Mouse (Mus musculus): ENCODE measurements around the gene Polr2h. TPM values are rescaled to one million over a fixed set of nuclear protein-coding genes. Genes with fewer than 3 reads are reported as not detected.

Polr2h gene
- total and polyA plus RNA-seq, 2 experiments from 2014 or later, result 43.7 to 87.4 TPM

DNA sequence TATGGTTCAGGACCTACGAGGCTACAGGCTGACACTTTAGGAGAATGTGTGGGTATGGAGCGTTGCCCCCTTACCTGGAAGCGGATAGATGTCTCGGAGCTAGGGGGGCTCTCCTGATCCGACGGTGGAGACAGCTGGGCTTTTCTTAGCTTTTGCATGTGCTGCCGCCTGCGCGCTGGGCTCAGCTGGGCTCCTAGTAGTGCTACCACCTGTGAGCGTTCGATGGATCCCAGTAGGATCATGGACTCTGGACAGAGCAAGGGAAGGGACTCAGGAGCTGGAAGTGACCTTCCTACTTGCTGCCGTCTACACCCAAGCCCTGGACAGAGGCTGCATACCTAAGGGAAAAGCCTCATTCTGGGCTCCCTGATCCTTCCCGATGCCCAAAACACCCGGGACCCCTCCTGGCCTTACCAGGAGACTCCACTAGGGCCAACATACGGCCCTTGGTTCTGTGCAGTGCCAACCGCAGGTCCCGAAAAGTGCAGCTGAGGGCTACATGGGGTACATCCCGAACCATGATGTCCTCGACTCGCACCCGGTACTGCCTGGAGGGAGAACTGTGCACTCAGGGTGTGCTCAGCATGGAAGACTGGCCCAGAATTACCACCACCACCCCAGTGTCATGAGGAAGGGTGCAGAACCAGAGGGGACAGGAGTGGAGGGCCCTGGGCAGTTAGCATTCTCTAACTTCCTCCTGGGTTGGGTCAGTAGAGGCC is 9.1 kb upstream of the Polr2h start:
- Histone ChIP-seq H3K9me3 (ENCODE audit: low read length) (no peaks in the 10 kb centered on the region), H3K27ac (ENCODE audit: low read depth, low read length) (no peak overlapping the region), H3K4me2 (ENCODE audit: low read depth) (no peak overlapping the region), H3K36me3 (ENCODE audit: insufficient read depth) (peaks cover 38% of the 10 kb centered on the region), H3K4me3 (ENCODE audit: low read depth, low read length) (no peak overlapping the region), H3K27me3 (ENCODE audit: insufficient read depth, low read length) (no peaks in the 10 kb centered on the region), H3K4me1 (ENCODE audit: insufficient read depth) (no peaks in the 10 kb centered on the region), H3K9ac (no peak overlapping the region)
- DNase-seq, result no peak
- WGBS, result 92% methylated on average over 21 of the region's 21 CpGs
- TF ChIP-seq CTCF (IDR thresholded peaks at IDR 0.05; ENCODE audit: low read depth), result no peak
- ATAC-seq, result no peak

- peak; percentile 73 for ATAC-seq
Measured at GRCm38 (mm10) chr16:20708939-20709734, 8.3 kb upstream of the Polr2h start.

DNA sequence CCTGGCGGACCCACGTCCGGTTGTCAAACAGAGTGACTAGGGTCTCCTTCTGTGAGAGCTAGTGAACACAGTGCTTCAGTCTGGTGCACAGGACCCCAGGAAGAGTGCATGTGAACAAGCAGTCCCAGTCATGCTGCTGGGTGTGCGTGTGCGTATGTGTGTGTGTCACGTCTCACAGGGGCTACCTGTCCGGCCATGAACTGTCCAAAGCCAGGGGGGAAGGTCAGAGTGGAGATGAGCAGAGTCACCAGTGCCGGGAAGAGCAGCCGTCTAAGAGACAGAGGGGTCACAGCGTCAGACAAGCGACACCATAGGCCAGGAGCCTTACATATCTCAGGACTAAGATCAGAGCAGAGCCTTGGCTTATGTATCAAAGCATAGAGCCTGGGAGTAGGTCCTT is 7.1 kb upstream of the Polr2h start:
- DNase-seq, result no peak
- whole genome bisulfite sequencing, result 94% methylated on average over 11 of the region's 11 CpGs
- no peak for TF ChIP-seq CTCF (IDR thresholded peaks at IDR 0.05; ENCODE audit: low read depth)
- no peak overlapping the region for H3K27ac ChIP-seq (ENCODE audit: low read depth, low read length)
- H3K4me1 ChIP-seq (ENCODE audit: insufficient read depth), result peaks cover 9% of the 10 kb centered on the region
- H3K9me3 ChIP-seq (ENCODE audit: low read length), result no peaks in the 10 kb centered on the region
- H3K9ac ChIP-seq, result no peak overlapping the region
- no peaks in the 10 kb centered on the region for H3K27me3 ChIP-seq (ENCODE audit: insufficient read depth, low read length)
- ATAC-seq, result no peak
- no peak overlapping the region for H3K4me2 ChIP-seq (ENCODE audit: low read depth)
- H3K4me3 ChIP-seq (ENCODE audit: low read depth, low read length), result no peak overlapping the region
- peaks cover 37% of the 10 kb centered on the region for H3K36me3 ChIP-seq (ENCODE audit: insufficient read depth)

More at GRCm38 (mm10) chr16:20708939-20709734, 8.3 kb upstream of the Polr2h start:
- Histone ChIP-seq H3K27ac (ENCODE audit: low read depth, low read length) (no peak overlapping the region), H3K9me3 (ENCODE audit: low read length) (no peaks in the 10 kb centered on the region), H3K36me3 (ENCODE audit: insufficient read depth) (peaks cover 37% of the 10 kb centered on the region), H3K9ac (no peak overlapping the region), H3K4me3 (ENCODE audit: low read depth, low read length) (no peak overlapping the region), H3K4me1 (ENCODE audit: insufficient read depth) (no peaks in the 10 kb centered on the region), H3K4me2 (ENCODE audit: low read depth) (no peak overlapping the region), H3K27me3 (ENCODE audit: insufficient read depth, low read length) (no peaks in the 10 kb centered on the region)
- WGBS, result 73% methylated on average over 19 of the region's 19 CpGs
- TF ChIP-seq CTCF (IDR thresholded peaks at IDR 0.05; ENCODE audit: low read depth), result peak; percentile 85
- DNase-seq, result peak; percentile 82

DNA sequence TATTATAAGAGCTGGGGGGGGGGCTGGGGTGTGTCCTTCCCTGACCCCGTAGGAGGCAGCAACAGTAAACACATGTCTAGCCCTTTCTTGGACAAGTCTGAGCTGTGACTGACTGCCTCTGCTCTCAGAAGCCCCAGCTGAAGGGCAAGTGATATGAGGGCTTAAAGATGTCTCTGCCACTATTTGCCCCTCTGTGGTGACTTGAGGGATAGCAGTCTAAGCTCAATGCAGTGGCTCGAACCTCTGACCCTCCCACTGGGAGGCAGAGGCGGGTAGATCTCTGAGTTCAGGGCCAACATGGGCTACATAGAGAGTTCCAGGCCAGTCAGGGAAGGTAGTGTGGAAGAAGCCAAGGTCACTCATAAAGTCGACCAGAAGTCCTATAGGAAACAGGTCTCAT is 6.7 kb upstream of the Polr2h start:
- H3K9ac ChIP-seq, result no peak overlapping the region
- H3K4me2 ChIP-seq (ENCODE audit: low read depth), result no peak overlapping the region
- peaks cover 37% of the 10 kb centered on the region for H3K36me3 ChIP-seq (ENCODE audit: insufficient read depth)
- peak; percentile 46 for TF ChIP-seq CTCF (IDR thresholded peaks at IDR 0.05; ENCODE audit: low read depth)
- H3K4me1 ChIP-seq (ENCODE audit: insufficient read depth), result peaks cover 11% of the 10 kb centered on the region
- H3K27me3 ChIP-seq (ENCODE audit: insufficient read depth, low read length), result no peaks in the 10 kb centered on the region
- WGBS, result 78% methylated on average over 4 of the region's 4 CpGs
- no peaks in the 10 kb centered on the region for H3K9me3 ChIP-seq (ENCODE audit: low read length)
- ATAC-seq (no peak), DNase-seq (no peak)
- H3K4me3 ChIP-seq (ENCODE audit: low read depth, low read length), result no peak overlapping the region
- H3K27ac ChIP-seq (ENCODE audit: low read depth, low read length), result no peak overlapping the region

- ATAC-seq, result no peak
- Histone ChIP-seq H3K4me1 (ENCODE audit: insufficient read depth) (peaks cover 11% of the 10 kb centered on the region), H3K9me3 (ENCODE audit: low read length) (no peaks in the 10 kb centered on the region), H3K27ac (ENCODE audit: low read depth, low read length) (no peak overlapping the region), H3K36me3 (ENCODE audit: insufficient read depth) (peaks cover 31% of the 10 kb centered on the region), H3K4me3 (ENCODE audit: low read depth, low read length) (no peak overlapping the region), H3K9ac (no peak overlapping the region), H3K27me3 (ENCODE audit: insufficient read depth, low read length) (no peaks in the 10 kb centered on the region), H3K4me2 (ENCODE audit: low read depth) (no peak overlapping the region)
- no peak for DNase-seq
- no peak for TF ChIP-seq CTCF (IDR thresholded peaks at IDR 0.05; ENCODE audit: low read depth)
- WGBS, result 74% methylated on average over 9 of the region's 9 CpGs
Measured at GRCm38 (mm10) chr16:20712190-20712589, 5.3 kb upstream of the Polr2h start.

- H3K9ac ChIP-seq, result no peak overlapping the region
Measured at GRCm38 (mm10) chr16:20712889-20713288, 4.6 kb upstream of the Polr2h start.

More at GRCm38 (mm10) chr16:20712889-20713288, 4.6 kb upstream of the Polr2h start:
- no peak for DNase-seq
- Histone ChIP-seq H3K4me3 (ENCODE audit: low read depth, low read length) (no peak overlapping the region), H3K27ac (ENCODE audit: low read depth, low read length) (no peak overlapping the region), H3K9me3 (ENCODE audit: low read length) (no peaks in the 10 kb centered on the region), H3K36me3 (ENCODE audit: insufficient read depth) (peaks cover 24% of the 10 kb centered on the region), H3K4me1 (ENCODE audit: insufficient read depth) (peaks cover 11% of the 10 kb centered on the region), H3K27me3 (ENCODE audit: insufficient read depth, low read length) (no peaks in the 10 kb centered on the region), H3K4me2 (ENCODE audit: low read depth) (no peak overlapping the region)
- no peak for ATAC-seq
- WGBS, result 91% methylated on average over 7 of the region's 7 CpGs
- no peak for TF ChIP-seq CTCF (IDR thresholded peaks at IDR 0.05; ENCODE audit: low read depth)

Data from forebrain, postnatal 0 days (tissue).